Mouse (Mus musculus): ENCODE measurements at regions not wholly inside any gene's neighbourhood (a gene's known extent, or its start where the extent isn't known, plus 50 kb on each side); places are given as distances from the start of the nearest gene placed in this dataset.

- 67% methylated on average over 4 of the region's 4 CpGs for WGBS
- no peak overlapping the region for H3K9ac ChIP-seq (ENCODE audit: low read depth, low read length)
- intact Hi-C loops (cut with DNase I): no loop called here
These were observed 111.9 kb upstream of the Plxnc1 start for GRCm38 (mm10) chr10:95056541-95056940.

GRCm38 (mm10) chr10:95054869-95055268 is 110.2 kb upstream of the Plxnc1 start:
- WGBS: 90% methylated on average over 3 of the region's 3 CpGs
- Histone ChIP-seq H3K9ac (ENCODE audit: low read depth, low read length) (no peak overlapping the region), H3K4me3 (no peak overlapping the region), H3K27ac (no peak overlapping the region), H3K79me2 (replicated peaks; ENCODE audit: control insufficient read depth, insufficient read depth, low read length) (no peaks in the 10 kb centered on the region), H3K27me3 (ENCODE audit: control insufficient read depth, insufficient read depth, low read length) (no peaks in the 10 kb centered on the region), H3K4me1 (ENCODE audit: control insufficient read depth, insufficient read depth, low read length) (no peaks in the 10 kb centered on the region), H3K36me3 (ENCODE audit: control insufficient read depth, insufficient read depth, low read length) (no peaks in the 10 kb centered on the region)
- TF ChIP-seq POLR2A (IDR thresholded peaks at IDR 0.05; ENCODE audit: insufficient read depth, low read depth, low read length) (no peak), CTCF (IDR thresholded peaks at IDR 0.05) (no peak), EP300 (IDR thresholded peaks at IDR 0.05; ENCODE audit: insufficient read depth, low read depth, low read length) (no peak)
- DNase-seq: no peak
- intact Hi-C loops (cut with DNase I): no loop called here

More at GRCm38 (mm10) chr10:95056541-95056940, 111.9 kb upstream of the Plxnc1 start:
- no peaks in the 10 kb centered on the region for H3K4me1 ChIP-seq (ENCODE audit: control insufficient read depth, insufficient read depth, low read length)
- H3K4me3 ChIP-seq: no peak overlapping the region
- TF ChIP-seq CTCF (IDR thresholded peaks at IDR 0.05) (no peak), EP300 (IDR thresholded peaks at IDR 0.05; ENCODE audit: insufficient read depth, low read depth, low read length) (no peak), POLR2A (IDR thresholded peaks at IDR 0.05; ENCODE audit: insufficient read depth, low read depth, low read length) (no peak)
- DNase-seq: no peak
- H3K27ac ChIP-seq: no peak overlapping the region
- no peaks in the 10 kb centered on the region for H3K36me3 ChIP-seq (ENCODE audit: control insufficient read depth, insufficient read depth, low read length)
- H3K79me2 ChIP-seq (replicated peaks; ENCODE audit: control insufficient read depth, insufficient read depth, low read length): no peaks in the 10 kb centered on the region
- H3K27me3 ChIP-seq (ENCODE audit: control insufficient read depth, insufficient read depth, low read length): no peaks in the 10 kb centered on the region

DNA sequence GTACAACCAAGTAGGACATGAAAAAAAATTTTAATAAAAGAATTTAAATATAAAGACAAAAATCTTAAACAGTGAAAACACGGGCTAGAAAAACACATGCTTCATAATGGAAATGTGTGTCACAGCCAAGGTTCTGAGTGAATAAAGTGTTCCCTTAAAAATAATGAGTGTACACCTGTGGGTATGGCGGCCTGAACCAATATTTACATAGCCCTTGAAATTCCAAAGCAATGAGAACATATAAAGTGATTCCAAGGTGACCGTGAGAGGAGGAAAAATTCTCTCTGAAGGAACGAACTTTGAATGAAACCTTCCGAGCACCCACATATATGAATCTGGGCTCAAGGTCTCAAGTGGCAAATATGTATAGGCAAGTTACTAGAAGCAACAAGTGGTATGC is 104.2 kb upstream of the Plxnc1 start:
- H3K9ac ChIP-seq (ENCODE audit: low read depth, low read length): no peak overlapping the region
- no peak overlapping the region for H3K27ac ChIP-seq
- TF ChIP-seq POLR2A (IDR thresholded peaks at IDR 0.05; ENCODE audit: insufficient read depth, low read depth, low read length) (no peak), CTCF (IDR thresholded peaks at IDR 0.05) (no peak)
- DNase-seq: no peak
- H3K4me1 ChIP-seq (ENCODE audit: control insufficient read depth, insufficient read depth, low read length): no peaks in the 10 kb centered on the region
- no peaks in the 10 kb centered on the region for H3K36me3 ChIP-seq (ENCODE audit: control insufficient read depth, insufficient read depth, low read length)
- no peak overlapping the region for H3K4me3 ChIP-seq
- H3K79me2 ChIP-seq (replicated peaks; ENCODE audit: control insufficient read depth, insufficient read depth, low read length): no peaks in the 10 kb centered on the region
- WGBS: 87% methylated on average over 5 of the region's 5 CpGs
- no peaks in the 10 kb centered on the region for H3K27me3 ChIP-seq (ENCODE audit: control insufficient read depth, insufficient read depth, low read length)
- intact Hi-C loops (cut with DNase I): no loop called here

GRCm38 (mm10) chr10:95043978-95044377 is 99.3 kb upstream of the Plxnc1 start:
- 45% methylated on average over 7 of the region's 7 CpGs for WGBS
- Histone ChIP-seq H3K79me2 (replicated peaks; ENCODE audit: control insufficient read depth, insufficient read depth, low read length) (no peaks in the 10 kb centered on the region), H3K4me1 (ENCODE audit: control insufficient read depth, insufficient read depth, low read length) (no peaks in the 10 kb centered on the region), H3K27ac (no peak overlapping the region), H3K4me3 (no peak overlapping the region), H3K9ac (ENCODE audit: low read depth, low read length) (no peak overlapping the region), H3K27me3 (ENCODE audit: control insufficient read depth, insufficient read depth, low read length) (no peaks in the 10 kb centered on the region), H3K36me3 (ENCODE audit: control insufficient read depth, insufficient read depth, low read length) (no peaks in the 10 kb centered on the region)
- no peak for DNase-seq
- TF ChIP-seq CTCF (IDR thresholded peaks at IDR 0.05): no peak
- no peak for TF ChIP-seq EP300 (IDR thresholded peaks at IDR 0.05; ENCODE audit: insufficient read depth, low read depth, low read length)
- TF ChIP-seq POLR2A (IDR thresholded peaks at IDR 0.05; ENCODE audit: insufficient read depth, low read depth, low read length): no peak
- intact Hi-C loops (cut with DNase I): no loop called here

GRCm38 (mm10) chr10:95040258-95040895 is 95.7 kb upstream of the Plxnc1 start:
- no peak for TF ChIP-seq CTCF (IDR thresholded peaks at IDR 0.05)
- TF ChIP-seq POLR2A (IDR thresholded peaks at IDR 0.05; ENCODE audit: insufficient read depth, low read depth, low read length): no peak
- no peak for TF ChIP-seq EP300 (IDR thresholded peaks at IDR 0.05; ENCODE audit: insufficient read depth, low read depth, low read length)
- intact Hi-C loops (cut with DNase I): no loop called here
- no peak overlapping the region for H3K27ac ChIP-seq

DNA sequence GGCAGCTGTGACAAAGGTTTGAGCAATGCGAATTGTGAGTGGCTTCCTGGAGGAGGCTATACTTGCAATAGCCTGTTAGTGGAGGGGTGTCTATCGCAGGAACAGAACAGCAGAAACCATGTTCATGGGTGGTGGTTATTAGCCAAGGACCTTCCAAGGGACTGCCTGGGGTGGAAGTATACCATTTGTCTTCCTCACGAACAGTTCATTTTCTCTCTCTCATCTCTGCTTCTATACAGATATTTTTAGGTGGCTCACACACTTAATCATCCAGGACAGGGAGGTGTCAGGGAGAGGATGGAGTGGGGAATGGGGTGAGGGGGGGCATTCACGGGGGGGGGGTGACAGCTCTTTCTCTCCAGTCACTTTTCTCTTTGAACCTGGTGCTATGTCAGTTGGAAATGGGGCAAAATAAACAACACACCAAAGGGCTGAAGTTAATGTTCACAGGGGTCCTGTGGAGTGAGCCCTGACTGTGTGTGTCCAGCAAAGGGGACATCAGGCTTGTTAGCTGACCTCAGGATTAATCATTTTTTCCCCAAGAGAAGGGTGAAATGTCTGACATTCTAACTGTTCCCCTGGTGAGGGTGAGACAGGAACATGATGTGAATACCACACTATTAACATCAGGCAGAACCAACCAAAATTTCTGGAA is 91.5 kb upstream of the Plxnc1 start:
- 77% methylated on average over 4 of the region's 4 CpGs for WGBS
- no peaks in the 10 kb centered on the region for H3K79me2 ChIP-seq (replicated peaks; ENCODE audit: control insufficient read depth, insufficient read depth, low read length)
- H3K27me3 ChIP-seq (ENCODE audit: control insufficient read depth, insufficient read depth, low read length): no peaks in the 10 kb centered on the region
- H3K4me1 ChIP-seq (ENCODE audit: control insufficient read depth, insufficient read depth, low read length): no peaks in the 10 kb centered on the region
- intact Hi-C loops (cut with DNase I): no loop called here
- H3K36me3 ChIP-seq (ENCODE audit: control insufficient read depth, insufficient read depth, low read length): no peaks in the 10 kb centered on the region
- no peak for DNase-seq
- TF ChIP-seq EP300 (IDR thresholded peaks at IDR 0.05; ENCODE audit: insufficient read depth, low read depth, low read length): no peak
- TF ChIP-seq CTCF (IDR thresholded peaks at IDR 0.05): no peak
- no peak for TF ChIP-seq POLR2A (IDR thresholded peaks at IDR 0.05; ENCODE audit: insufficient read depth, low read depth, low read length)
- H3K4me3 ChIP-seq: no peak overlapping the region
- H3K27ac ChIP-seq: no peak overlapping the region
- H3K9ac ChIP-seq (ENCODE audit: low read depth, low read length): no peak overlapping the region

More at GRCm38 (mm10) chr10:95040258-95040895, 95.7 kb upstream of the Plxnc1 start:
- H3K9ac ChIP-seq (ENCODE audit: low read depth, low read length): no peak overlapping the region
- H3K27me3 ChIP-seq (ENCODE audit: control insufficient read depth, insufficient read depth, low read length): no peaks in the 10 kb centered on the region
- DNase-seq: no peak
- H3K4me3 ChIP-seq: no peak overlapping the region
- H3K4me1 ChIP-seq (ENCODE audit: control insufficient read depth, insufficient read depth, low read length): no peaks in the 10 kb centered on the region
- 85% methylated on average over 6 of the region's 6 CpGs for WGBS
- no peaks in the 10 kb centered on the region for H3K36me3 ChIP-seq (ENCODE audit: control insufficient read depth, insufficient read depth, low read length)
- H3K79me2 ChIP-seq (replicated peaks; ENCODE audit: control insufficient read depth, insufficient read depth, low read length): no peaks in the 10 kb centered on the region
